Mouse (Mus musculus): ENCODE measurements around the gene Sgip1.

DNA sequence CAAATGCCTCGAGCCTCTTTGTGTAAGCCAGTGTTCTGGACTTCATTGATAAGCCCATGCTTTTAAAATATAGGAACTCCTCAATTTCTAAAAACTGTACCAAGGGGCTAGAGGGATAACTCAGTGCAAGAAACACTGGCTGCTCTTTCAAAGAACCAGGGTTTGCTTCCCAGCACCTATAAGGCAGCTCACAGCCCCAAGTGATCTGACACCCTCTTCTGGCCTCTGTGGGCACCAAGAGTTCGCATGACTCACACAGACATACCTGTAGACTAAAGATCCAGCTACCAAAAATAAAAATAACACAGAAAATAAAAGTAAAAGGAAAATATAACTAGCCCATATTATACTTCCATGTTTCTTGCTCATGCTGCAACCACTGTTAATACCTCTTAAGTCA lies 246.7 kb downstream of the Sgip1 start:
- TF ChIP-seq CTCF (IDR thresholded peaks at IDR 0.05; ENCODE audit: extremely low read depth, insufficient read length, insufficient replicate concordance, low read depth, low read length) (no peak), POLR2A (IDR thresholded peaks at IDR 0.05; ENCODE audit: low read depth, low read length) (no peak)

All from small intestine, adult 2 months (tissue).